Mouse (Mus musculus) C2C12 (cell line): ENCODE data around the gene Arhgap19.

Experiments
- CTCF ChIP-seq: IDR thresholded peaks from one replicate; pipeline ENCODE4 v1.5.1; 2011; ENCODE audit not compliant: control insufficient read depth, insufficient read depth, insufficient read length
- FOSL1 ChIP-seq: IDR thresholded peaks from one replicate; pipeline ENCODE4 v1.8.0; 2011; ENCODE audit warnings: mild to moderate bottlenecking, low read length; ENCODE audit not compliant: poor library complexity, insufficient read depth, severe bottlenecking
- MAX ChIP-seq: IDR thresholded peaks from one replicate; pipeline ENCODE4 v1.6.1; 2011; ENCODE audit warnings: mild to moderate bottlenecking, control low read depth
- MYOD1 ChIP-seq: IDR thresholded peaks from one replicate; pipeline ENCODE4 v1.6.1; 2011; ENCODE audit warnings: low read depth; ENCODE audit not compliant: control insufficient read depth, insufficient read length
- USF1 ChIP-seq: IDR thresholded peaks from one replicate; pipeline ENCODE4 v1.6.1; 2011; ENCODE audit warnings: low read depth, mild to moderate bottlenecking, control low read depth, moderate library complexity

GRCm38 (mm10) chr19:41803322-41803721 is 1.5 kb upstream of the Arhgap19 start:
- no peak for TF ChIP-seq CTCF
- TF ChIP-seq MAX, result no peak
- TF ChIP-seq USF1, result no peak
- TF ChIP-seq FOSL1, result no peak
- no peak for TF ChIP-seq MYOD1
